Mouse (Mus musculus) left cerebral cortex, postnatal 14 days (tissue): ENCODE data around the gene Gm6268. TPM values are rescaled to one million over a fixed set of nuclear protein-coding genes. Genes with fewer than 3 reads are reported as not detected.

Experiments used
- DNase-seq, 2 experiments: peaks; one replicate each; pipeline ENCODE4 v3.0.0; 2021 to 2022; ENCODE audit warnings: low spot score in 2 of 2, mixed read lengths in 1 of 2
- intact Hi-C: fragments of 180-260 bp; cut with DNase I; formaldehyde crosslinking; loops from one replicate; pipeline ENCODE4 v1.15.1; 2025
- long read RNA-seq, 2 experiments: library from polyadenylated mRNA; stranded (forward); transcript quantifications; one replicate each; pipeline ENCODE4 v2.0.0; 2021
- microRNA-seq, 2 experiments: library from miRNA; unstranded; fragments of <30 nt; microRNA quantifications; one replicate each; pipeline ENCODE4 v1.2.0; 2022
- total RNA-seq, 2 experiments: library from RNA; stranded (reverse); gene quantifications; 2 replicates each; pipeline ENCODE4 v1.2.3; 2021

Gm6268 gene
- total RNA-seq: not detected
- long read RNA-seq, experiment 1: 0 reads
- long read RNA-seq, experiment 2: 0 reads

DNA sequence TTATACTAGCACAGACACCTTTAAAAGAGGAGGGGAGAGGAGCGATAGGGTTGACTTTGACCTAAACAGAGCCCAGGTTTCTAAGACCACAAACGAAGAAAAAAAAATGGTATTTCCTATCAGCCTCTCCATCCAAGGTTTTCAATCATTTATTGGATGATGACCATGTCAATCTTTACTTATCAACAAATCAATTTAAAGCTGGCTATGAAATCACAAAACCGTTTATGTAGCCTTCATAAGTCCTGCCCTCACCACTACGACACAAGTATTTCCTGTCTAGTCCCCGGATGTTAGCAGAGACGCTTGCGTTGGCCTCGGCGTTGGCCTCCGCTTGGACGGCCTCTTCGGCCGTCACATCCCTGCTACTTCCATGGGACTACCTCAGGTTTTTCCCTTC lies at the start of gene Gm6268:
Gene Gm6268, plus strand, starts transcription at position 301 of the 400 bp plus-strand sequence.
- DNase-seq: no peak
- intact Hi-C loops: no loop called here

DNA sequence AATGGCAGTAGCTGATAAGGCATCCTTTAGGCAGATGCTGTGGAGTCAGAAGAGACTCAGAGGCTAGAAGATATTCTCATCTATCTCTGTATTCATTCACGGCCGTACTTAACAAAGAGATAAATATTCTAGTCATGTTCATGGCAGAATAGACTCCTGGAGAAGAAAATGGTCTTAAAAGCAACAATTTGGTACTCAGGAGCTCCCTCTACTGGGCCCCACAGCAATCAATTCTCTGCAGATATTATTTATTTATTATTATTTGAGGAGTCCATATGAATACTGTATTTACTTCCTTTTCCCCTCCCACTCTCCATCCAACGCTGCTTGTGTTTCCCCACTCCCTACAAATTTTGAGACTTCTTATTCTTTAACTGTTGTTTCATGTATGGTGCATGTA lies 48.6 kb upstream of the Gm6268 start:
- intact Hi-C loops: loop anchor here (2.0 kb wide), 1 partner anchor 126 kb away; no protein-coding TSS in a partner anchor
- peak in 1 of 2 experiments; percentile 24 for DNase-seq

DNA sequence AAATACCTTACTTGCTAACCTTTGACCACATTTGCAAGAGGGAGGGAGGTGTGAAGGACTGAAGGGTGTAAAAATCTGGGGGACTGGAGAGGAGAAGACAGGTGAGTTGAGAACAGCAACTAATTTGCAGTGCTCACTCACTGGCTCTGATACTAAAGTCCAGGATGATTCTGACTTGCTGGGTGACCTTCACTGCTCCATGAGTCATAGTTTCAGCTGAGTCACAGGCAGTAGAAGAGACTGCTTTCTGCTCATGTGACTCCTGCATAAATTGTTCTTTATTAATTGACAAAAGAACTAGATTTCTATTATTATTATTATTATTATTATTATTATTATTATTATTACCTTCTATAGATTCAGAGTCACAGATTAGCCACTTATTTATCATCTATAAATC lies 15.7 kb upstream of the Gm6268 start:
- intact Hi-C loops: no loop called here
- DNase-seq: no peak

DNA sequence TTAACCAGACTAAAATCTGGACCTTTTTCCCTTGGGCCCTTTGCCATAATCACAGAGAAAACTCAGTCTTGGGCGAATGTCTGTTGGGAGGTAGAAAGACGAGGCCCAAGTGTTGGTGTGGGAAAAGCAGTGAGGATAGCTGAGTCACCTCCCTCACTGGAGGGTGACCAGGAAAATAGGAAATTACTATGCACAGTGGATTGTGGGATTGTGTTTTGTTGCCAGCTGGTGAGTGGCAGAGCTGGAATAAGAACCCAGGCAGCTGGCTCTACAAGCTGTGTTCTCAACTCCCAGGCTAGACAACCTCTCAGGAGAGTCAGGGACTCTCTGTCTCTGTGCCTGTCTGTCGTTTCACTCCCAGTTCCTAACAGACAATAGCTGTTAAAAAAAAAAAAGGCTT lies 11.1 kb upstream of the Gm6268 start:
- DNase-seq: peak; percentile 45 to 59
- intact Hi-C loops: loop anchor here (5.0 kb wide), 1 partner anchor 163 kb away; no protein-coding TSS in a partner anchor

- intact Hi-C loops: loop anchor here (5.0 kb wide), 1 partner anchor 163 kb away; no protein-coding TSS in a partner anchor
- DNase-seq: no peak
Measured at GRCm38 (mm10) chrX:36390503-36390902, 10.6 kb upstream of the Gm6268 start.

- peak; percentile 22 to 23 for DNase-seq
Measured at GRCm38 (mm10) chrX:36392672-36393071, 8.4 kb upstream of the Gm6268 start.

DNA sequence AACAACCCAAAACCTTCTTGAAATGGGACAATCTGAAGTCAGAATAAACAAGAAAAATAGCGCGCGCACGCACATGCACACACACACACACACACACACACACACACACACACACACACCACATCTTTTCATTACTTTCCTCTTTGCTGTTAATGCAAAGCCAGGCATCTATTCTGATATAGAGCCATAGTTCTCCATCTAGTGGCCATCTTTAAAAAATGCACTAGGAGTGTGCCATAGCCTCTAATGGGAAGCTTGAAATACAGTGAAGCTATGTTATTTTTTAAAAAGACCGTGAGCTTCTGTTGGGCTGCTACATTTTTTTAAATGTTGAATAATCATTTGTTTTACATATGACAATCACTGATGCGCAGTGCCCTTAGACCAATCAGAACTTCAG lies 7.8 kb upstream of the Gm6268 start:
- intact Hi-C loops: loop anchor here (5.0 kb wide), 1 partner anchor 166 kb away; no protein-coding TSS in a partner anchor
- DNase-seq: peak in 1 of 2 experiments; percentile 26

More at GRCm38 (mm10) chrX:36392672-36393071, 8.4 kb upstream of the Gm6268 start:
- intact Hi-C loops: loop anchor here (5.0 kb wide), 1 partner anchor 165 kb away; no protein-coding TSS in a partner anchor

DNA sequence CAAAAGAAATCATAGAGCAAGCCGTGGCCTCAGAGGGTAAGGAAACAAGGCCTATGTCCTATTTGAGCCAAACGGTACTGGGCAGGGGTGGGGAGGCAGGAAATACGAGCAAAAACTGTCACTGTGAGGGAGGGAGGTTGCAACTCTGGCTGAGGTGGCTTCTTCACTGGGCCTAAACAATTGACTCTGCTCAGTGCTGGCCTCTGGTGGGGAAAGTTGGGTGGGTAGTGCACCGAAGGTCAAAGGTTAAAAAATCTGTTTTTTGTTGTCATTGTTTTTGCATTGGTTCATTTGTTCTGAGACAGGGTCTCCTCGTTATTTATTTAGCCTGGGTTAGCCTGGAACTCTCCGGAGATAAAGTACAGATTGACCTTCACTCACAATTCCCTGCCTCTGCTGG lies 1.2 kb downstream of the Gm6268 start:
- no peak for DNase-seq
- intact Hi-C loops: no loop called here

GRCm38 (mm10) chrX:36419153-36419552 lies 18.1 kb downstream of the Gm6268 start:
- peak in 1 of 2 experiments; percentile 3 for DNase-seq
- intact Hi-C loops: no loop called here

GRCm38 (mm10) chrX:36434993-36435392 lies 33.9 kb downstream of the Gm6268 start:
- DNase-seq: peak; percentile 12 to 15
- intact Hi-C loops: no loop called here

DNA sequence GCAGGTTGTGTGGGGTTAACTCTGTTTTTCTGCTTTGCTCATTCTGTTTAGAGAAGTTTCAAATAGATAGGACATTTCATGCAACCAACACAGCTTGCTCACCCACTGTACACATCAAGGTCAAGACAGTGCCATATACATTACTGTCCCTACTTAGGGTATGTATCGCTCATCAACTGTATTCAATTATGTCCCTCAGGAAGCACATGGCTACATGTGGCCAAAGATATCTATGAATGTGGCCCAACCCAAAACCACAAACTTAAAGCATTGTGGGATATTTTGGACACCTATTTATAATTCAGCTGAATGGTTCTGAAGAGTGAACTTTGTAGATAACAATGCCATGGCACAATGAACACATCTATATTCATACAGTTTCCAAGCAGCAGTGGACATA lies 36.9 kb downstream of the Gm6268 start:
- intact Hi-C loops: no loop called here
- no peak for DNase-seq

Small RNA genes lying within 50 kb of the gene (microRNA-seq; reads per million reads assigned to microRNA genes)
- 0 reads per million in 2 experiments for gene Gm44485

Other genes with a start within 250 kb of the Gm6268 start
- 10 to 100 TPM; 51.8 to 73.2 TPM for gene Zcchc12, start 205.4 kb upstream of the Gm6268 start, total RNA-seq
- 1 to 10 TPM; 8.9 to 9.7 TPM for gene Lonrf3, start 72.9 kb upstream of the Gm6268 start, total RNA-seq
- gene Gm14569, start 90.5 kb downstream of the Gm6268 start, total RNA-seq: under 1 TPM; 0.46 to 0.74 TPM
- 100 to 1,000 TPM; 295 to 333 TPM for gene Pgrmc1, start 196.9 kb downstream of the Gm6268 start, total RNA-seq
- 10 to 100 TPM in 1 of 2 experiments, 1 to 10 TPM in 1; 8.9 to 10.9 TPM for gene Akap17b, start 244.1 kb downstream of the Gm6268 start, total RNA-seq